Mouse (Mus musculus): ENCODE data around the gene Gm4756.

DNA sequence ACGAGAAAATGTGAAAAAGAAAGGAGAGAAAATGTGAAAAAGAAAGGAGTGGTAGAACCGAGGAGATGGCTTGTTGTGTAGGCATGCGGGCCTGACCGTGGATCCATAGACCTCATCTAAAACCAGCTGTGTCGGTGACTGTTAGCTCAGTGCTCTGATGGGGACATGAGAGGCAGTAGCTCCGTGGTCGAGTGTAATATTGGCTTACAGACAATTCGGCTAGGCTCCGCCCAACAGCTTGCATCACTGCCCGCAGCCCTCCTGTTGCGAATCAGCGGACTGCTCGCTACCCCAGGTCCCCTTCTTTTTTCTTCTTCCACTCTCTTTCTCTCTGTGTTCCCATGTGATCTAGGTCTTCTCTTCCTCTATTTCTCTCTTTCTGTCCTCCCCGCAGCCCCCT is 540 bp downstream of the Gm4756 start:
- TF ChIP-seq EP300 (IDR thresholded peaks at IDR 0.05; ENCODE audit: low read depth) (no peak), CTCF (IDR thresholded peaks at IDR 0.05; ENCODE audit: low read depth) (no peak)

All from liver, embryonic 14.5 days (tissue).